Mouse (Mus musculus) hindbrain, embryonic 11.5 days (tissue): ENCODE results near the gene Kank1. TPM values are rescaled to one million over a fixed set of nuclear protein-coding genes. Genes with fewer than 3 reads are reported as not detected.
A peak's percentile ranks its signal among the peaks of the same experiment; 100 is the strongest.

Experiments used
- ATAC-seq: fragments of 200-750 bp; cut with Nextera tagmentation; 2 replicates; pipeline ENCODE4 v1.8.0; 2017; ENCODE audit warnings: mild to moderate bottlenecking, moderate TSS enrichment, moderate library complexity; ENCODE audit not compliant: low FRiP score
- DNase-seq: peaks from one replicate; pipeline ENCODE4 v3.0.0-alpha.2; 2015; ENCODE audit warnings: low spot score
- H3K27ac ChIP-seq: fragments of 300-500 bp; sonication (generic); 2 replicates; pipeline ENCODE4 v1.5.1; 2014; ENCODE audit warnings: mild to moderate bottlenecking, low read depth, low read length
- H3K27me3 ChIP-seq: fragments of 300-500 bp; sonication (generic); 2 replicates; pipeline ENCODE4 v1.6.1; 2014; ENCODE audit warnings: mild to moderate bottlenecking, low read length, moderate library complexity, mixed read lengths; ENCODE audit not compliant: control insufficient read depth, insufficient read depth
- H3K36me3 ChIP-seq: fragments of 300-500 bp; sonication (generic); 2 replicates; pipeline ENCODE4 v1.6.1; 2014; ENCODE audit warnings: mild to moderate bottlenecking, low read length, moderate library complexity, mixed read lengths; ENCODE audit not compliant: control insufficient read depth, insufficient read depth
- H3K4me1 ChIP-seq: fragments of 300-500 bp; sonication (generic); replicated peaks from 2 replicates; pipeline ENCODE4 v1.6.1; 2014; ENCODE audit warnings: low read length, mixed read lengths; ENCODE audit not compliant: control insufficient read depth, insufficient read depth
- H3K4me2 ChIP-seq: fragments of 300-500 bp; sonication (generic); replicated peaks from 2 replicates; pipeline ENCODE4 v1.6.1; 2014; ENCODE audit warnings: mild to moderate bottlenecking, low read depth, low read length
- H3K4me3 ChIP-seq: fragments of 300-500 bp; sonication (generic); 2 replicates; pipeline ENCODE4 v1.5.1; 2014; ENCODE audit warnings: low read depth, low read length
- H3K9ac ChIP-seq: fragments of 300-500 bp; sonication (generic); 2 replicates; pipeline ENCODE4 v1.6.1; 2014; ENCODE audit warnings: low read depth, low read length
- H3K9me3 ChIP-seq: fragments of 300-500 bp; sonication (generic); 2 replicates; pipeline ENCODE4 v1.6.1; 2016; ENCODE audit warnings: low read length; ENCODE audit not compliant: control insufficient read depth
- WGBS: fragments of 180-500 bp; shearing (Covaris S2); extraction: QIAGEN DNeasy Blood & Tissue Kit; methylation state at CpG from one replicate; pipeline ENCODE4 v1.1.7; 2014; 5-methylcytosine and 5-hydroxymethylcytosine counted together
- polyA plus RNA-seq: library from polyadenylated mRNA; unstranded; fragments of >200 nt; fragmentation: Nextera tagmentation; extraction: Ambion mirVana; gene quantifications from 2 replicates; pipeline ENCODE4 v1.2.1, GENCODE M21; 2014

The Kank1 gene
- polyA plus RNA-seq, 1 experiment from 2014 or later: 12.0 TPM

DNA sequence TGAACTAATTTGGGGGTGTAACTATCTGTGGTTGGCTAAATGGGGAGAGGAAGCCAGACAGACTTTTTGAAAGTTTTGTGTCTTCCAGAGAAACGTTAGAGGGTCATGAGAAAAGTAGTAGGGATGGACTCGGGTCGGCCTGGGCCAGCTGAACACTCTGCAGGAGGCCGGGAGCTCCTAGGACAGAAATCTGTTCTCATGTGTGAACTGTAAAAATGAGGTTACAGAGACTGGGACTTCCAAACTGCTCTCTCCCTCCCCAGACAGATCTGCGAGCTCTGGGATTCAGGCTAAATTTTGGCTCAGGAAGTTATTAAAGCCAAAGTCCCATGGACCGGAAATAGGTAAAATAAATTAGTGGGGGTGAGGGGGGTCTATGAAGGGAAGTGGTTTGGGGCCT, 198.0 kb downstream of the Kank1 start:
- H3K4me1 ChIP-seq: no peaks in the 10 kb centered on the region
- DNase-seq: no peak
- 74% methylated on average over 6 of the region's 6 CpGs for WGBS
- H3K36me3 ChIP-seq: no peaks in the 10 kb centered on the region
- no peak overlapping the region for H3K4me2 ChIP-seq
- H3K9ac ChIP-seq: no peak overlapping the region
- no peak overlapping the region for H3K4me3 ChIP-seq
- H3K9me3 ChIP-seq: no peaks in the 10 kb centered on the region
- H3K27ac ChIP-seq: no peak overlapping the region
- ATAC-seq: no peak
- H3K27me3 ChIP-seq: no peaks in the 10 kb centered on the region

DNA sequence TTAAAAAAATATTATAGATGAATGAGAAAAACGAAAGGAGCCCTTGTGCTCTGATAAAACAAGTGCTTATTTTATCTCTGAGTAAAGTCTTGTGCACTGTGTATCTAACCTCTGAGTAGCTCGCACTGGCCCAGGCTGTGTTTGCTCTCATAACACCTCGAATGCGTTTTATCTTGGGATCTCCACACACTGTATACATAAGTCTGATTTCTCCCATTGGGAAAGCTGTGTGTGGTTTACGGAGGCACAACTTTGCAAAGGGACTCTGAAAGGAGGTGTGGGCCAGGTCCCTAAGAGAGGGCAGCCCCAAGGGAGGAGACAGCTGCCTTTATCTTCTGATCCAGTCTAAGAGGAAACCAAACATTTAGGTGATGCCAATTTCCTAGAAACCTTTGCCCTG, 198.6 kb downstream of the Kank1 start:
- WGBS: 80% methylated on average over 5 of the region's 5 CpGs
- Histone ChIP-seq H3K4me1 (no peaks in the 10 kb centered on the region), H3K9ac (no peak overlapping the region), H3K4me3 (no peak overlapping the region), H3K9me3 (no peaks in the 10 kb centered on the region), H3K36me3 (no peaks in the 10 kb centered on the region), H3K4me2 (no peak overlapping the region), H3K27ac (no peak overlapping the region), H3K27me3 (no peaks in the 10 kb centered on the region)
- ATAC-seq (no peak), DNase-seq (no peak)

GRCm38 (mm10) chr19:25436175-25436574, 199.4 kb downstream of the Kank1 start:
- ATAC-seq (no peak), DNase-seq (no peak)
- Histone ChIP-seq H3K27ac (no peak overlapping the region), H3K9me3 (no peaks in the 10 kb centered on the region), H3K9ac (no peak overlapping the region), H3K4me1 (no peaks in the 10 kb centered on the region), H3K4me2 (no peak overlapping the region), H3K36me3 (no peaks in the 10 kb centered on the region), H3K27me3 (no peaks in the 10 kb centered on the region), H3K4me3 (no peak overlapping the region)
- WGBS: 70% methylated on average over 4 of the region's 4 CpGs

DNA sequence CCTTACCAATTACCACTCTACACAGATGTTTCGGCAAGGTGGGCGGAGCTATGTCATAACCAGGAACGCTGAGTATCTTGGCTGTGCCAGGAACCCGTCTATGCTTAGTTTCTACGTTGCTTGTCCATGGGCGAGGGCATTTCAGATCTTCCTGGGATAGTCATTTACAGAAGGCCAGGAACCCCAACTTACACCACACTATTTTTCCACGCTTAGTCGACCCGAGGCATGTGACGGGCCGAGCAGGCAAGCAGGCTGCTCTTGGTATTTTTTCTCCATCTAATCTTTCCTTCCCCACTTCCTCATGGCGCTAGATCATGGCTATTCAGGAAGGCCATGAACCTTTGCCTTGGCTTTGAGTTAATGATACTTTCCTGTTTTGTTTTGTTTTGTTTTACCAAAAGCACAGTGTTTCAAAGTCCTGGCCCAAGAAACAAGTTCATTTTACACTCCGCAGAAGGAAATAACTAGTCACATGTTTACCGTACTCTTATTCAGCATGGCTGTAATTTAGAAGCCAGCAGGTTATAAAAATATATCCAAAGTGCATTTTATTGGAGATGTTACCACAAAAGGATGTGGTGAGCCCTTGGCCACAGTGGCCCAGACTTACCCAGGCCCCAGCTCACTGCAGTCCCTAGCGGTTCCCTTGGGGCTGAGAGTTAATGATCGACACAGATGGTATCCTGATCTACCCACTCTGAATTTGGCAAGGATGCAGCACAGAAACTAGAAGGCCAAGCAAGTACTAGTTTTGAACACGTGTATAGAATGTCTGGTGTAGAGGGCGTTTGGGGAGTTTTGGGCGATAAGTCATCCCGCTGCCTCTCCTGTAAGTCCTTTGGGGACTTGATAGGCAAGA, 200.2 kb downstream of the Kank1 start:
- H3K9ac ChIP-seq: no peak overlapping the region
- WGBS: 90% methylated on average over 20 of the region's 20 CpGs
- ATAC-seq (no peak), DNase-seq (no peak)
- H3K4me3 ChIP-seq: no peak overlapping the region
- H3K36me3 ChIP-seq: no peaks in the 10 kb centered on the region
- H3K9me3 ChIP-seq: no peaks in the 10 kb centered on the region
- no peaks in the 10 kb centered on the region for H3K27me3 ChIP-seq
- no peak overlapping the region for H3K4me2 ChIP-seq
- no peak overlapping the region for H3K27ac ChIP-seq
- no peaks in the 10 kb centered on the region for H3K4me1 ChIP-seq

GRCm38 (mm10) chr19:25438246-25438645, 201.5 kb downstream of the Kank1 start:
- Histone ChIP-seq H3K9ac (no peak overlapping the region), H3K4me2 (no peak overlapping the region), H3K9me3 (no peaks in the 10 kb centered on the region), H3K4me1 (no peaks in the 10 kb centered on the region), H3K27me3 (no peaks in the 10 kb centered on the region), H3K27ac (no peak overlapping the region), H3K4me3 (no peak overlapping the region), H3K36me3 (no peaks in the 10 kb centered on the region)
- ATAC-seq: no peak
- DNase-seq: no peak
- 87% methylated on average over 6 of the region's 6 CpGs for WGBS

- no peak overlapping the region for H3K4me3 ChIP-seq
- ATAC-seq (no peak), DNase-seq (no peak)
- no peak overlapping the region for H3K9ac ChIP-seq
- no peaks in the 10 kb centered on the region for H3K27me3 ChIP-seq
- 53% methylated on average over 6 of the region's 6 CpGs for WGBS
- no peak overlapping the region for H3K27ac ChIP-seq
- H3K36me3 ChIP-seq: no peaks in the 10 kb centered on the region
- H3K4me1 ChIP-seq: no peaks in the 10 kb centered on the region
- H3K9me3 ChIP-seq: no peaks in the 10 kb centered on the region
- no peak overlapping the region for H3K4me2 ChIP-seq
These were observed 203.0 kb downstream of the Kank1 start for GRCm38 (mm10) chr19:25439807-25440206.

DNA sequence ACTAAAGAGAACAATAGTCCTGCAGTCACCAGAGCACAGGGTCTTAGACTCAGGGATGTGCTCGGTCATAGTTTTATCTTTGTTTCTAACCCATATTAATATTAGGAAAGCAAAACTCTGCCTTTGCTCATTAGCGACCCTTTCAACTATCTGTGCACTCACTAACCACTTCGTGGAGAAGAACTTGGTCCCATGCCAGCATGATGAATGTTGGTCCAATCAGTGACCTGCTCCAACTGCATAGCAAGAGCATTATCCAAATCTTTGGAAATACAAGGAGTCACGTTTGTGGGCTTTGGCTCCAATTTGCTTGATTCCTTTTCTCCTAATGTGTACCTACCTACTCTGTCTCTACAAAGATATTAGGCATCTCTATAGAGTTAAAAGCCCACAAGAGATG, 204.0 kb downstream of the Kank1 start:
- Histone ChIP-seq H3K9me3 (no peaks in the 10 kb centered on the region), H3K9ac (no peak overlapping the region), H3K36me3 (no peaks in the 10 kb centered on the region), H3K4me3 (no peak overlapping the region), H3K27me3 (no peaks in the 10 kb centered on the region), H3K4me2 (no peak overlapping the region), H3K4me1 (no peaks in the 10 kb centered on the region), H3K27ac (no peak overlapping the region)
- WGBS: 87% methylated on average over 4 of the region's 4 CpGs
- no peak for DNase-seq
- ATAC-seq: no peak

GRCm38 (mm10) chr19:25445054-25445453, 208.3 kb downstream of the Kank1 start:
- no peaks in the 10 kb centered on the region for H3K27me3 ChIP-seq
- ATAC-seq (no peak), DNase-seq (peak; percentile 84)
- 31% methylated on average over 7 of the region's 7 CpGs for WGBS
- no peak overlapping the region for H3K4me2 ChIP-seq
- no peaks in the 10 kb centered on the region for H3K9me3 ChIP-seq
- H3K36me3 ChIP-seq: no peaks in the 10 kb centered on the region
- no peak overlapping the region for H3K4me3 ChIP-seq
- no peak overlapping the region for H3K9ac ChIP-seq
- no peaks in the 10 kb centered on the region for H3K4me1 ChIP-seq
- no peak overlapping the region for H3K27ac ChIP-seq

- Histone ChIP-seq H3K9me3 (no peaks in the 10 kb centered on the region), H3K9ac (no peak overlapping the region), H3K27ac (no peak overlapping the region), H3K4me3 (no peak overlapping the region), H3K4me2 (no peak overlapping the region), H3K27me3 (no peaks in the 10 kb centered on the region), H3K4me1 (no peaks in the 10 kb centered on the region), H3K36me3 (no peaks in the 10 kb centered on the region)
- WGBS: 67% methylated on average over 8 of the region's 8 CpGs
- DNase-seq (no peak), ATAC-seq (no peak)
These were observed 209.1 kb downstream of the Kank1 start for GRCm38 (mm10) chr19:25445842-25446241.
